Mouse (Mus musculus) monocyte, adult 2 months (primary cell): ENCODE measurements around the gene Gm21190.
"Not testable (repeated sequence)": the region's sequence is repeated elsewhere in the genome, so short reads cannot be mapped to it uniquely, and the experiment has no call there.

Source experiments
- DNase-seq, 2 experiments: peaks; one replicate each; pipeline ENCODE4 v3.0.0; 2022; ENCODE audit warnings: low spot score in 2 of 2, low read depth in 1 of 2

Gene Gm21190

GRCm38 (mm10) chr5:15529122-15529521, at the start of gene Gm21190:
Gene Gm21190 (minus strand): TSS chr5:15529222.
- not testable (repeated sequence) for DNase-seq

DNA sequence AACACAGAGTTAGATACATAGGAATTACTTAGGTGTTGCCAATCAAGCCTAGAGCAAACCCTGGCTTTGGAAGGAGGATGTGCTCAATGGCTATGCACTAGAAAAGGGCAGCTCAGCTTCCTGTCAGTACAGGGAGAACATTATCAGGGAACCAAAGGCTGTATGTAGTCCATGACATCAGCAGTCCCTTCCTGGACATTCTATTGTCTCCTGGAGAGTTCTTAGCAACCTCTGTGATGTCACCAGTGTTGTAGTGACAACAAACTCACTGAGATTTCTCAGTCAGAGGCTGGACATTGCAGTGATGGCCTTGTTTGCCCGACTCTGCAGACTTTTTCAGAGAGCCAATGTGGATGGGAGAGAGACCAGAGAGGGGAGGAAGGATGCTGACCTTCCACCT, 48.0 kb upstream of the Gm21190 start, which contains the start of gene Gm21083:
TSS of gene Gm21083 (plus strand) at position 301 of the 400 bp plus-strand sequence.
- DNase-seq, result not testable (repeated sequence)

DNA sequence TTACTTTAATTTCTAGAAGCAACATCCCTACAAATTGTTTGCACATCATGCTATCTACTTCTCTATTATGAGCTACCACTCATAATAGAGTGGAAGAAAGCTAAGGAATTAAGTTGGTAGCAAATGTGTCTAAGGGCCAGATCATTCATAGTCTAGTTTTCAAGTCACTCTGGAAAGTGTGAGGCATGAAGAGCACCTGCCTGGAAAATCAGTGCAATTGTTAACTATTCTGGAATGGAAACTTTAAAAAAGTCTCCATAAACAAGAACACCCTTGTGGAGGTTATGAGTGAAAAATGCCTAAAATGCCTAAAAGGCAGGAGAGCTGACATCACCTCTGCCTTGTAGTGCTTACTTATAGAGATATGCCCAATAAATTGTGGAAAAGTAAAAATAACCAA, 44.7 kb upstream of the Gm21190 start:
- DNase-seq, result not testable (repeated sequence)

- DNase-seq, result not testable (repeated sequence)
These were observed 32.6 kb upstream of the Gm21190 start for GRCm38 (mm10) chr5:15561425-15562264.

DNA sequence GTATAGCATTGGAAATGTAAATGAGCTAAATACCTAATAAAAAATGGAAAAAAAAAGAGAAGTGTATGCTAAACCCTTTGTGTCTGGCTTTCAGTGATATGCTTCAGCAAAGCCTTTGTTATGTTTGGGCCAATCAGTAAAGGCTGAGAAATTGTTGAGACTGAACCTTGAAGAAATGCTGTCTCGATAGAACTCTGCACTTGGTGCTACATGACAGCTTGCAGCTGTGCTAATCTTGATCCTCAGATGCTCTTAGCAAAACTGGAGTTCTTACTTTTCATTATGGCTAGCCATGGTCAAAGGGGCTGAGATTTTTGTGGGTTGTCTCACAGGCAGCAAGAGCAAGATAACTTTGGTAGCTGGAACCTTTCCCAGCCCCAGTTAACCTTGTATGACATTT, 29.6 kb upstream of the Gm21190 start:
- not testable (repeated sequence) for DNase-seq

GRCm38 (mm10) chr5:15549606-15550005, 20.6 kb upstream of the Gm21190 start:
- DNase-seq, result not testable (repeated sequence)

- not testable (repeated sequence) for DNase-seq
These were observed 20.1 kb upstream of the Gm21190 start for GRCm38 (mm10) chr5:15549134-15549533.

- DNase-seq, result not testable (repeated sequence)
These were observed 19.6 kb upstream of the Gm21190 start for GRCm38 (mm10) chr5:15548642-15549041.

GRCm38 (mm10) chr5:15522470-15522869, 6.6 kb downstream of the Gm21190 start:
- DNase-seq, result not testable (repeated sequence)

GRCm38 (mm10) chr5:15522028-15522427, 7.0 kb downstream of the Gm21190 start:
- not testable (repeated sequence) for DNase-seq

DNA sequence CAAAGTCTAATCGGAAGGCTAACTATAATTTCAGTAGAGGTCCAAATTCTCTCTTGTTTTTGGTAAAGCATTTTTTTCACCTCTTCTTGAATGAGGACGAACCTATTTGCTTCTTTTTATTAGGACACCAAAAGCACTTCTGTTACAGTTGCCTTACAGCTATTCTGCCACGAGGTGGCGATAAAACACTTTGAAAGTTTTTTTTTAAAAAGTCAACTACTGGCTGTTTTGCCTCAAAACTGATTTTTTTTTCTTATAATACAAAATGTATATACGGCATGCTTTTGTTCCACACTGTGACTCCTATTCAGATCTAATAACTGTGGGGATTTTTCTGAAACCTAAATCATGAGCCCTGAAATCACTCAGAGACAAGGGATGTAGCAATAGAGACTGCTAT, 8.6 kb downstream of the Gm21190 start:
- not testable (repeated sequence) for DNase-seq

GRCm38 (mm10) chr5:15517150-15517549, 11.9 kb downstream of the Gm21190 start:
- not testable (repeated sequence) for DNase-seq

DNA sequence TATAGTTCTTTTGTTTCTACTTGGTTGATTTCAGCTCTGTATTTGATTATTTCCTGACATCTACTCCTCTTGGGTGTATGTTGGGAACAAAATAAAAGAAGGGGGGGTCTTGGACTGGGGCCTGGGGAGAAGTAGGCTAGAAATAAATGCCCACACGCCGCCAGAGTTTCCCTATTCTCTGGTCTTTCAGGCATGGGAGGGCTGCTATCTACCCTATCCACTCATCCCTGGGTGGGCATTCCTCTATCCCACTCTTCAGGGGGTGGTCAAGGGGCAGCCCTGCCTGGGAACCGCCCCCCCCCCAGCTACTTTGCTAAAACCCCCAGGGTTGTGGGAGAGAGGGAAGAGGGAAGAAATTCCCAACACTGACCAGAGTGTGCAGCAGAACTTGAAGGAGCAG, 16.8 kb downstream of the Gm21190 start:
- not testable (repeated sequence) for DNase-seq

DNA sequence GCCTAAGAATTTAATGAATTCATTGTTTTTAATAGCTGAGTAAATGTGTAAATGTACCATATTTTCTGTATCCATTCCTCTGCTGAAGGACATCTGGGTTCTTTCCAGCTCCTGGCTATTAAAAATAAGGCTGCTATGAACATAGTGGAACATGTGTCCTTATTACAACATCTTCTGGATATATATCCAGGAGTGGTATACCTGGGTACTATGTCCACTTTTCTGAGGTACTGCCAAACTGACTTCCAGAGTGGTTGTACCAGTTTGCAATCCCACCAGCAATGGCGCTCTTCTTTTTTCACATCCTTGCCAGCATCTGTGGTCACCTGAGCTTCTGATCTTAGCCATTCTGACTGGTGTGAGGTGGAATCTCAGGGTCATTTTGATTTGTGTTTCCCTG, 19.1 kb downstream of the Gm21190 start:
- not testable (repeated sequence) for DNase-seq

DNA sequence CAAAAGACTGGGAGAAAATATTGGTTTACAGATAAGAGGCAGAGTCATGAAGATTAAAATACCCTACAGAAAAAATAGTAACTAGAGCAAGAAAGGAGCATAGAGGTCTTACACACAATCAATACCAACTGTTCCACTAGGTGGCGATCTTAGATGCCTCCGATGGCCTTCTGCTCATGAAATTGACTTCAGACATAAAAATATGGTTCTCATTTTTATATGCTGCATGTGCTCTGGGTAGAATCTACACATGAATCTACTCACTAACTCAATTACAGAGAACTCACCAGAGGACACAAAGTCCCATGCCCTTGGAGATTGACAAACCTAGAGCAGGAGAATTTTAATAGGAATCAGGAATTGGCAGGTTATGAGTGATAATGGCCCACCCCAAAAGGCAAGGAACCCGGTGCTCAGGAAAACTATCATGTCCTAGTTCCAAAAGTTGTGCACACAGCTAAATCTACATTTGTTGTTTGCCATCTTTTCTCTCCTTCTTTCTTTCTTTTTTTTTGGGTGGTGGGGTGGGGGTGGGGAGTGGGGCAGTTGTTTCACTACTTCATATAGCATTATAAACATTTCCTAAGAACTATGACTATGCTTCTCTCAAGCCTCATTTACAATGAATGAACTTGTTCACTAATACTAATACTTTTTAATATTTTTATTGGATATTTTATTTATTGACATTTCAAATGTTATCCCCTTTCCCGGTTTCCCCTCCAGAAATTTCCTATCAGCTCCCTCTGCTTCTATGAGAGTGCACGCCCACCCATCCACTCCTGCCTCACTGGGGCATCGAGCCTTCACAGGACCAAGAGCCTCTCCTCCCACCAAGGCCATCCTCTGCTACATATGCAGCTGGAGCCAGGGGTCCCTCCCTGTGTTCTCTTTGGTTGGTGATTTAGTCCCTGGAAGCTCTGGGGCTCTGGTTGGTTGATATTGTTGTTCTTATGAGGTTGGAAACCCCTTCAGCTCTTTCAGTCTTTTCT, 20.3 kb downstream of the Gm21190 start:
- not testable (repeated sequence) for DNase-seq

DNA sequence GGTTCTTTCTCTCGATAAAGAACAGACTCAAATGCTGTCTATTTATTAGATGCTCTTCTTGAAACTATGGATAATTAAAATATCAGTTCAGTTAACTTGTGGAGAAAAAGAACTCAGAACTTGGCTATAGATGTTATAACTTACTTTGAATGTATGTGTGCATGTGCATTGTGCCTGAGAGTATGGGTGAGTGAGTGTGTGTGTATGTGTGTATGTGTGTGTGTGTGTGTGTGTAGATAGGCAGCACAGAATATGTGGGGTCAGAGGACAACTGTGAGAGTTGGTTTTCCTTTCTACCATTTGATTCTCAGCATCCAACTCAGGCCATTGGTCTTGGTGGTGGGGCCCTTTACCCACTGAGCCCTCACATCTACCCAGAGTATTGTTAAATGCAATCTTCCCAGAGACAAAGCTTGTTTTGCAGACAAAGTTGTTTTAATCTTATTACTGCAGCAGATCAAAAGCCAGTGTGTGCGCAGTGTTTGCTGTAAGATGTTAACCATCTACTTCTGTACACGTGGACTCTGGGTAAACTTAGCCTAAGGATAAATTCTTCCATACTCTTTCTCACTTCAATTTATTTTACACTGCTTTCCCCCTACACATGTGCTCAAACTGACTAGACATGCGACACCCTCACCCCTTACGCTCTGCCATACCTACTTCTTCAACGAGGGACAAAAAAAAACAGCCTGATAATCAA, 21.1 kb downstream of the Gm21190 start:
- DNase-seq, result not testable (repeated sequence)

GRCm38 (mm10) chr5:15507309-15507619, 21.8 kb downstream of the Gm21190 start:
- DNase-seq, result no peak

DNA sequence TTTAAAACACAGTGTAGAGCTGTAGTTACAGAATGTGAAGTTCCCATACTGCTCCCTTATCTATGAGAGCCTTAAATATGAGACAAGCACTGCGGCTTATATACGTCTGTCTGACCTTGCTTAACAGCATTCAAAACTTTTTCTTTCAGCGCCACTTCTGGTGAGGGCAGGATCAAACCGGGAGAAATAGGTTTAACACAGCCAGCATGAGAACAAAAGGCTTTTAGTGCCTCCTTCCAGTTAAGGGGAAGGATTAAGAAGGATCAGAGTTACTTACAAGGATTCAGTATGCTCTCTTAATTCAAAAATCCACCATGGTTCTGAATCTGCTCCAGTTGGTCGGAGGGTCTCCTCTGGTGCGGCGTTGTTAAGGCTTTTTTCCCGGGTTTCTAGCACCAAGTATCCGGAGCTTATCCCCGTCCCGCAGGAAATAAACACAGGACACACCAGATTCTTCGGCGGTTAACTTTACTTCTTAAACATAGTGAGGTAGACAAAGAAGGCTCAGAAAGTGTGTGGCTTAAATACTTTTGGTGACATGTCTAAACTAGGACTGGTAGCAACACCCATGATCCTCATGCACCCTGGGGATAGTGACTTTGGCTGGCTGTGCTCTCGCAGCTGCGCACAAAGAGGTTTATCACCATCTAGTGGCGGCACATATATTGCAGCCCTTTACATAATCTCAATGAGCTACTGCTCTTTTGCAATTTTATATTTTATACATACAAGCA, 22.3 kb downstream of the Gm21190 start:
- DNase-seq, result no peak

DNA sequence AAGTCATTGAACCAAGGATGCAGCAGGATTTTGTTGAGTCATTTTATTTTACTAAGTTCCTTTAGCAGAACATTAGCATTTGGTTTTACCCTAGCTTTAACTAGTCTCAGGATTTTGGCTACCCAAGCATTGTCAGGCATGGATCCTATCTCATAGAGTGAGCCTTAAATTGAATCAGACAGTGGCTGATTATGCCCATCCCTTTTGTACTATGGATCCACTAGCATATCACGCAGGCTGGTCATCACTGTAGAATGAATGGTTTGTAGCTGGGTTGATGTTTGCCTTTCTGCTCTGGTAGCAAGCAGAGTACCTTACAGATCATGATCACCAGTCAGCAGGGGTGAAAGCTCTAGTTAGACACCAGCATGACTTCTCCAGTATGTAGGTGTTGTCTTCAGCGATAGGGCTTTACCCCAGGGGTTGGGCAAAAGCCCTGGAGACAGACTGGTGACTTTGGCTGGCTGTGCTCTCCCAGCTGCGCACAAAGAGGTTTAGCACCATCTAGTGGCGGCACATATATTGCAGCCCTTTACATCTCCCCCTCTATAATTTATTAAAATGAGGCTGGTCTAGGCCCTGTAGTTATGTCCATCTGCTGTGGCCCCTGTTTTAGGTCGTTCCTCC, 30.1 kb downstream of the Gm21190 start:
- not testable (repeated sequence) for DNase-seq

- DNase-seq, result not testable (repeated sequence)
These were observed 30.7 kb downstream of the Gm21190 start for GRCm38 (mm10) chr5:15498350-15498749.
